Mouse (Mus musculus): ENCODE results near the gene Lag3. TPM values are rescaled to one million over a fixed set of nuclear protein-coding genes. Genes with fewer than 3 reads are reported as not detected.

The Lag3 gene
- total and polyA plus RNA-seq, 3 experiments: 0.52 to 2.0 (median 1.2) TPM

- TF ChIP-seq JUN (IDR thresholded peaks at IDR 0.05; ENCODE audit: insufficient read depth, low read depth, low read length) (no peak), MAX (IDR thresholded peaks at IDR 0.05; ENCODE audit: low read length) (no peak), USF2 (conservative IDR thresholded peaks at IDR 0.05; ENCODE audit: low read depth, low read length) (no peak), ETS1 (conservative IDR thresholded peaks at IDR 0.05; ENCODE audit: low read depth, low read length) (no peak), KAT2A (IDR thresholded peaks at IDR 0.05; ENCODE audit: insufficient replicate concordance, low read length) (no peak), EP300 (IDR thresholded peaks at IDR 0.05; ENCODE audit: low read length) (no peak), CHD1 (IDR thresholded peaks at IDR 0.05; ENCODE audit: low read depth, low read length) (no peak), MAZ (IDR thresholded peaks at IDR 0.05; ENCODE audit: low read depth, low read length) (no peak), ZC3H11A (IDR thresholded peaks at IDR 0.05; ENCODE audit: low read depth, low read length) (no peak)
- H3K36me3 ChIP-seq (replicated peaks in 1 of 2; ENCODE audit: control insufficient read depth in 1 of 2, insufficient read depth in 1 of 2, low read length in 1 of 2): peaks cover 0 to 11% of the 10 kb centered on the region in 2 experiments
- dilution Hi-C loops (cut with MboI; ENCODE audit: extremely low pct_ligation_motif_present, extremely low pct_unique_long_range_greater_than_20kb, low sequenced_read_pairs) (no loop called here), in situ Hi-C loops (cut with MboI; ENCODE audit: low pct_ligation_motif_present, low pct_unique_long_range_greater_than_20kb, low sequenced_read_pairs) (no loop called here)
- H3K27me3 ChIP-seq (replicated peaks): peaks cover 10% of the 10 kb centered on the region
- H3K9me3 ChIP-seq (replicated peaks; ENCODE audit: low read length): no peaks in the 10 kb centered on the region
- H3K79me2 ChIP-seq (replicated peaks; ENCODE audit: control insufficient read depth, extremely low read depth, insufficient read depth, poor library complexity, severe bottlenecking): no peaks in the 10 kb centered on the region
- DNase-seq (ENCODE audit: extremely low read depth): no peak
- H3K9ac ChIP-seq (ENCODE audit: insufficient read depth, low read depth): no peak overlapping the region
- H3K4me2 ChIP-seq (ENCODE audit: insufficient read depth, low read depth, poor library complexity, severe bottlenecking): no peak overlapping the region
- H3K4me3 ChIP-seq (replicated peaks in 1 of 3; ENCODE audit: low read depth in 2 of 3, low read length in 2 of 3, poor library complexity in 1 of 3): no peak overlapping the region
- H3K4me1 ChIP-seq (ENCODE audit: control insufficient read depth in 1 of 2, insufficient read depth in 2 of 2): peaks cover 8 to 48% of the 10 kb centered on the region in 2 experiments
- H3K27ac ChIP-seq (ENCODE audit: insufficient read depth, low read depth): no peak overlapping the region
Measured at GRCm38 (mm10) chr6:124914511-124914910, 3.0 kb upstream of the Lag3 start.

- dilution Hi-C loops (cut with MboI; ENCODE audit: extremely low pct_ligation_motif_present, extremely low pct_unique_long_range_greater_than_20kb, low sequenced_read_pairs) (no loop called here), in situ Hi-C loops (cut with MboI; ENCODE audit: low pct_ligation_motif_present, low pct_unique_long_range_greater_than_20kb, low sequenced_read_pairs) (no loop called here)
- peaks cover 0 to 11% of the 10 kb centered on the region in 2 experiments for H3K36me3 ChIP-seq (replicated peaks in 1 of 2; ENCODE audit: control insufficient read depth in 1 of 2, insufficient read depth in 1 of 2, low read length in 1 of 2)
- no peak overlapping the region for H3K9ac ChIP-seq (ENCODE audit: insufficient read depth, low read depth)
- no peak overlapping the region for H3K4me3 ChIP-seq (replicated peaks in 1 of 3; ENCODE audit: low read depth in 2 of 3, low read length in 2 of 3, poor library complexity in 1 of 3)
- no peak for DNase-seq (ENCODE audit: extremely low read depth)
- no peak overlapping the region for H3K4me2 ChIP-seq (ENCODE audit: insufficient read depth, low read depth, poor library complexity, severe bottlenecking)
- peaks cover 10% of the 10 kb centered on the region for H3K27me3 ChIP-seq (replicated peaks)
- no peaks in the 10 kb centered on the region for H3K79me2 ChIP-seq (replicated peaks; ENCODE audit: control insufficient read depth, extremely low read depth, insufficient read depth, poor library complexity, severe bottlenecking)
- H3K27ac ChIP-seq (ENCODE audit: insufficient read depth, low read depth): no peak overlapping the region
- peaks cover 8 to 44% of the 10 kb centered on the region in 2 experiments for H3K4me1 ChIP-seq (ENCODE audit: control insufficient read depth in 1 of 2, insufficient read depth in 2 of 2)
- TF ChIP-seq MEF2A (IDR thresholded peaks at IDR 0.05; ENCODE audit: borderline replicate concordance, low read depth, low read length) (no peak), ZC3H11A (IDR thresholded peaks at IDR 0.05; ENCODE audit: low read depth, low read length) (no peak), BHLHE40 (IDR thresholded peaks at IDR 0.05; ENCODE audit: low read depth, low read length) (no peak), MAZ (IDR thresholded peaks at IDR 0.05; ENCODE audit: low read depth, low read length) (no peak), PAX5 (IDR thresholded peaks at IDR 0.05; ENCODE audit: low read length) (no peak), POLR2AphosphoS2 (IDR thresholded peaks at IDR 0.05; ENCODE audit: low read depth, low read length) (no peak), USF1 (IDR thresholded peaks at IDR 0.05; ENCODE audit: low read depth, low read length) (no peak), RCOR1 (conservative IDR thresholded peaks at IDR 0.05; ENCODE audit: low read depth, low read length) (no peak)
- H3K9me3 ChIP-seq (replicated peaks; ENCODE audit: low read length): no peaks in the 10 kb centered on the region
Measured at GRCm38 (mm10) chr6:124913721-124914285, 2.3 kb upstream of the Lag3 start.
